Mouse (Mus musculus) midbrain, embryonic 11.5 days (tissue): Measurements from ENCODE around the gene Spsb2. TPM values are rescaled to one million over a fixed set of nuclear protein-coding genes. Genes with fewer than 3 reads are reported as not detected.
A peak's percentile ranks its signal among the peaks of the same experiment; 100 is the strongest.

Source experiments
- ATAC-seq: fragments of 200-750 bp; cut with Nextera tagmentation; 2 replicates; pipeline ENCODE4 v1.8.0; 2017; ENCODE audit warnings: moderate TSS enrichment, moderate library complexity; ENCODE audit not compliant: low FRiP score
- DNase-seq: peaks from one replicate; pipeline ENCODE4 v3.0.0; 2015; ENCODE audit warnings: low spot score; ENCODE audit errors: missing footprints
- H3K27ac ChIP-seq: fragments of 300-500 bp; sonication (generic); 2 replicates; pipeline ENCODE4 v1.5.1; 2014; ENCODE audit warnings: low read depth, low read length
- H3K27me3 ChIP-seq: fragments of 300-500 bp; sonication (generic); 2 replicates; pipeline ENCODE4 v1.6.1; 2014; ENCODE audit warnings: mild to moderate bottlenecking, low read length, moderate library complexity, mixed read lengths; ENCODE audit not compliant: control insufficient read depth, insufficient read depth
- H3K36me3 ChIP-seq: fragments of 300-500 bp; sonication (generic); 2 replicates; pipeline ENCODE4 v1.6.1; 2014; ENCODE audit warnings: mild to moderate bottlenecking, low read length, moderate library complexity, mixed read lengths; ENCODE audit not compliant: control insufficient read depth, insufficient read depth
- H3K4me1 ChIP-seq: fragments of 300-500 bp; sonication (generic); 2 replicates; pipeline ENCODE4 v1.6.1; 2014; ENCODE audit warnings: low read length; ENCODE audit not compliant: control insufficient read depth, insufficient read depth
- H3K4me2 ChIP-seq: fragments of 300-500 bp; sonication (generic); 2 replicates; pipeline ENCODE4 v1.6.1; 2014; ENCODE audit warnings: mild to moderate bottlenecking, moderate library complexity
- H3K4me3 ChIP-seq: fragments of 300-500 bp; sonication (generic); 2 replicates; pipeline ENCODE4 v1.5.1; 2014; ENCODE audit warnings: low read depth, low read length
- H3K9ac ChIP-seq: fragments of 300-500 bp; sonication (generic); 2 replicates; pipeline ENCODE4 v1.6.1; 2014; ENCODE audit warnings: low read length
- H3K9me3 ChIP-seq: fragments of 300-500 bp; sonication (generic); 2 replicates; pipeline ENCODE4 v1.6.1; 2016; ENCODE audit warnings: low read length; ENCODE audit not compliant: control insufficient read depth
- WGBS: fragments of 180-500 bp; shearing (Covaris S2); extraction: QIAGEN DNeasy Blood & Tissue Kit; methylation state at CpG from one replicate; pipeline ENCODE4 v1.1.7; 2014; 5-methylcytosine and 5-hydroxymethylcytosine counted together
- polyA plus RNA-seq: library from polyadenylated mRNA; unstranded; fragments of >200 nt; fragmentation: Nextera tagmentation; extraction: Ambion mirVana; gene quantifications from 2 replicates; pipeline ENCODE4 v1.2.1, GENCODE M21; 2014

The Spsb2 gene
- polyA plus RNA-seq, 1 experiment from 2014 or later: 4.8 TPM

DNA sequence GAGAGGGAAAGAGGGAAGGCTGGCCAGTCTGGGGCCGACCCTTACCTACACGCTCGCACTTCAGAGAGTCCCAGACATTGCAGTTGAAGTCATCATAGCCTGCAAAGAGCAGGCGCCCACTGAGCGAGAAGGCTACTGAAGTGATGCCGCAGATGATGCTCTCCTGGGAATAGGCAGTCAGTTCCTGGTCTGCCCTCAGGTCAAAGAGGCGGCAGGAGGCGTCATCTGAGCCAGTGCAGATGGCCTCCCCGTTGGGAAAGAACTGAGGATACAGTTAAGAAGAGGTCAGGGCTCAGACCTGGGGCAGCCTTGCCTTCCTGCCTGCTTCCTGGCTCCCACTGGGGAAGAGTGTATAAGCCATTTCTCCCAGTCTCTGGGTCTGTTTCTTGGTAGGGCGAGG, 27.1 kb downstream of the Spsb2 start:
- Histone ChIP-seq H3K27ac (no peak overlapping the region; the same call in 1 of the 2 replicates), H3K9ac (no peak overlapping the region), H3K9me3 (no peaks in the 10 kb centered on the region), H3K36me3 (peaks cover 12% of the 10 kb centered on the region), H3K27me3 (no peaks in the 10 kb centered on the region; the same call in 1 of the 2 replicates), H3K4me3 (no peak overlapping the region), H3K4me1 (peaks cover 22% of the 10 kb centered on the region), H3K4me2 (no peak overlapping the region)
- 62% methylated on average over 10 of the region's 10 CpGs for WGBS
- no peak for ATAC-seq
- peak; percentile 8 for DNase-seq

DNA sequence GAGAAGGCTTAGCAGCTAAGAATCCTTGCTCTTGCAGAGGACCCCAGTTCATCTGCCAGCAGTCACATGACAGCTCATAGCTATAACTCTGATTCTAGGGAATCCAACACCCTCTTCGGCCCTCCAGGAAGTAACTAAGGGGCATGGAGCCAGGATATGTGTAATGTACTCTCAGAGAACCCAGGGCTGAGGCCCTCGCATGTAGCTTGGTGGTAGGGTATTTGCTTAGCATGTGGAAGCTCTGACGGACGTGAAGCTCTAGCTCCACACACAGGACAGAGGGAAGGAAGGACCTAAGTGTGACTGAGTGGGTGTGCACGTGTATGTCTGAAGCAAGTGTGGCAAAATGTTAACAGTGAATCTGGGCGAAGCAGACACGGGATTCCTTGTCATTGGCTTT, 27.9 kb downstream of the Spsb2 start:
- H3K27me3 ChIP-seq: no peaks in the 10 kb centered on the region; the same call in 1 of the 2 replicates
- H3K4me1 ChIP-seq: peaks cover 18% of the 10 kb centered on the region
- H3K4me3 ChIP-seq: no peak overlapping the region
- no peak overlapping the region for H3K4me2 ChIP-seq
- H3K9ac ChIP-seq: no peak overlapping the region
- no peak for ATAC-seq
- H3K9me3 ChIP-seq: no peaks in the 10 kb centered on the region
- WGBS: 80% methylated on average over 7 of the region's 7 CpGs
- peaks cover 12% of the 10 kb centered on the region for H3K36me3 ChIP-seq
- no peak for DNase-seq
- no peak overlapping the region for H3K27ac ChIP-seq

DNA sequence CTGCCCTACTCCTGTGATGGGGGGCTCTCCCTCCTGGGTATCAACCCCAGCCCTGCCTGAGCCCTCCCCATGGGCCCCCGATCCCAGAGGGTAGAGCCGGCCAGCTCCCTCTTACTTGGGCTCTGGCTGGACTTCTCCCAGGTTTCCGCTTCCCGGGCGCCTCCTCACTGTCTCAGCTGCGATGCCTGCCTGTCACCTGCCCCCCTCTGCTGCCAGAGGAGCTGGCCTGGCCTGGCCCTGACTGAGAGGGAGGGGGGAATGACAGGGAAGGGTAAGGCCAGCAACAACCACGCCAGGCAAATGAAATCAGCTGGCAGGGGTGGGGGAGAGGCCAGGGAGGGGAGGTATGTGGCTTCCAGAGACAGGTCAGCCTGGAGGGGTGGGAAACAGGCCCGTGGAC, 31.3 kb downstream of the Spsb2 start:
- ATAC-seq: peak; percentile 37
- Histone ChIP-seq H3K4me3 (no peak overlapping the region), H3K4me2 (no peak overlapping the region; the same call in 1 of the 2 replicates), H3K4me1 (peaks cover 16% of the 10 kb centered on the region), H3K36me3 (no peaks in the 10 kb centered on the region), H3K9me3 (no peaks in the 10 kb centered on the region), H3K9ac (peak overlapping the region; percentile 39), H3K27ac (peak overlapping the region; percentile 54), H3K27me3 (no peaks in the 10 kb centered on the region; the same call in 1 of the 2 replicates)
- peak; percentile 88 for DNase-seq
- 9% methylated on average over 8 of the region's 8 CpGs for WGBS

DNA sequence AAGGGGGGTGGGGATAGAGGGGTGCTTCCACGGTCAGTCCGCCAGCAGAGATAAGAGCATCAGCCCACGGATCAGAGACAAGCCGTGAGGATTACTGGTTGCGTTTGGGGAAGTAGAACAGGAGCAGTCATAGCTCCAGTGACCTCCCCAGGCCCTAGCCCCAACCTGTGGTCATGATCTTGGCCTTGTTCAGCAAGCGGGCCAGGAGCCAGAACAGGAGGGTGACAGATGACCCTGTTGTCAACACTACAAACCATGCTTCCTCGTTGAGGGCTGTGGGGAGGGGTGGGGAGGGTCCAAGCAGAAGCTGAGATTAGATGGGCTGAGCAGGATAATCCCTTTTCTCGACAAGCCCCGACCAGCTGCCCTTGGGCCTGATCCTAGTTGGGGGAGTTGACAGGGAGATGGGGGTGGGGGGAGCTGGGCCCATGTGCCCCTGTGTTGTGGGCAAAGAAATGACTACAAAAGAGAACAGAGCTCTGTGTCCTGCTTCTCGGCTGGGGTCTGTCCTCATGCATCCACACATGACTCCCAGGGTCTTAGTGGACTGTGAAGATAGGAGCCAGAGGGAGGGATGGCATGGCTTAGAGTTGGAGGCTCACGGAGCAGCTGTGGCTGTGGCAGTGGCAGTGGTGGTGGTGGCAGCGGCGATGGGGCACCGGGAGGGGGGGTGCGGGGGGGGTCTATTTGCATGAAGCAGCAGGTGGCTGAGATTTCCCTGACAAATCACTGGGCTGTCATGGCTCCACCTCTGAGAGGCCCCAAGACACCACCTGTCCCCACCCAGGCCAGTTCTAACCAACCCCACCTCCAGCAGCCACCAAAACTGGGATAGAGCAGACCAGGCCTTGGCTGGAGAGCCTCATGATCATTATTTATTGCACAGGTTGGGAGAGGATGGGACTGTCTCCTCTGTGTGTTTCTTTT, 32.0 kb downstream of the Spsb2 start, which contains the start of gene Gnb3:
TSS of gene Gnb3 (minus strand) at position 35 of the 927 bp plus-strand sequence.
- no peak within 1 kb of the TSS for H3K4me3 ChIP-seq
- H3K9ac ChIP-seq: peak within 1 kb of the TSS; percentile 39
- H3K4me1 ChIP-seq: peaks cover 16% of the 10 kb centered on the region
- H3K27me3 ChIP-seq: no peaks in the 10 kb centered on the region; the same call in 1 of the 2 replicates
- H3K4me2 ChIP-seq: no peak within 1 kb of the TSS; the same call in 1 of the 2 replicates
- peak within 1 kb of the TSS; percentile 54 for H3K27ac ChIP-seq
- ATAC-seq (peak; percentile 75), DNase-seq (peak; percentile 89)
- H3K36me3 ChIP-seq: no peaks in the 10 kb centered on the region
- no peaks in the 10 kb centered on the region for H3K9me3 ChIP-seq
- WGBS: 16% methylated on average over 15 of the region's 15 CpGs

DNA sequence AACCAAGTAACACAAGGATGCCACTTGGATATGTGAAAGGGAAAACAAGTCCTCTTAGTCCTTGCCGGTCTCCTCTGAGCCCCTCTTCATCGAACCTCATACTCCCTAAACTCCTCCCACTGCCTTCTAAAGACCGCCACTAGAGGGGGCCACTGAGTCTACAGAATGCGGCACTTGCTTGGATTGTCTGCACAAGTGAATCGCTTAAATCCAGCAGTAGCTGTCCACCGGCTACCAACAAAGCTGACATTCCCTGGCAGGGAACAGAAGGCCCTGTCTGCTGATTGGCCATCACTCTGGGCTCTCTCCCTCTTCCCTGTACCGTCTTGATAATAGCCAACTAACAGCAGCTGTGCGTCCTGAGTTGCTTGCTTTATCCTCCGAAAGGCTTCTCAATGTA, 38.8 kb downstream of the Spsb2 start:
- Histone ChIP-seq H3K4me3 (no peak overlapping the region), H3K4me1 (no peaks in the 10 kb centered on the region), H3K4me2 (no peak overlapping the region), H3K9me3 (no peaks in the 10 kb centered on the region), H3K27ac (no peak overlapping the region), H3K27me3 (no peaks in the 10 kb centered on the region), H3K9ac (no peak overlapping the region), H3K36me3 (no peaks in the 10 kb centered on the region)
- ATAC-seq: peak; percentile 92
- DNase-seq: peak; percentile 100
- 10% methylated on average over 9 of the region's 9 CpGs for WGBS

DNA sequence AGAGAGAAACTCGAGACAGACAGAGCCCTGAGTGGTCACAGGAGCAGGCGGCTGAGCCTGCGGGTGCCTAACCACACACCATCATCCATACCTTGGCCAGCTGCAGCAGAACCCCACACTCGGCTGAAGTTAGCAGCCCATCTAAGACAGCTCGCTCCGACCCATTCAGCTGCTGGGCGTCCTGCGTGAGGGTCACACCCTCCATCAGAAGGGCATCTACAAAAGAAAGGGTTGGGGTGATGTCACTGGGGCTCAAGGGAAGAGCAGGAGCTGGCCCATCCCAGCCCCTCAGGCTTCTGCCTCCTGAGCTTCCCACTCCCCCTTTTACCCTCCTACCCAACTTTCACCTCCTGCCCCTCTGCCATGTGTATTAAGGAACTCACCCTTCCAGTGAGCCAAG, 42.1 kb downstream of the Spsb2 start:
- Histone ChIP-seq H3K4me1 (no peaks in the 10 kb centered on the region), H3K4me3 (no peak overlapping the region), H3K27me3 (no peaks in the 10 kb centered on the region), H3K27ac (no peak overlapping the region), H3K9ac (no peak overlapping the region), H3K9me3 (no peaks in the 10 kb centered on the region), H3K4me2 (no peak overlapping the region), H3K36me3 (no peaks in the 10 kb centered on the region)
- 60% methylated on average over 8 of the region's 8 CpGs for WGBS
- DNase-seq: peak; percentile 72
- ATAC-seq: no peak

DNA sequence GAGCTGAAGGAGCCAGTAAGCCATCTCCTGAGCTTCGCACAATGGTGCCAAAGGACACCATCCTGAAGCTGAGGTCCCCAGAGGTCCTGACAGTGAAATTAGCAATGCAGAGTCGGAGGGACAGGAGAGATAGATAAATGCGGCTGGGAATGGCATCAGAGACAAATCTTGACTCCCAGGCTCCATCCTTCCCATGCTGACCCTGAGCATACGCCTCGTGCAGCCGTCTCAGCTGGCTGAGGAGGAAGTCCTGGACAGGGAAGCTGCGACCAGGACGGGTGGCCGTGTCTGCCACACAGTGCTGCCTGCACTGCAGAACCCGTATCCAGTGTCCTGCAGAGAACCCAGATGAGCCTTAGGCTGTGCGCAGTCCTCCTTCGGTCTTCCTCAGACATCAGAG, 46.2 kb downstream of the Spsb2 start:
- Histone ChIP-seq H3K4me2 (no peak overlapping the region), H3K9me3 (no peaks in the 10 kb centered on the region), H3K27me3 (peaks cover 3% of the 10 kb centered on the region; the same call in 1 of the 2 replicates), H3K36me3 (no peaks in the 10 kb centered on the region), H3K9ac (no peak overlapping the region), H3K4me3 (no peak overlapping the region), H3K27ac (no peak overlapping the region; the same call in 1 of the 2 replicates), H3K4me1 (peaks cover 11% of the 10 kb centered on the region)
- no peak for ATAC-seq
- WGBS: 72% methylated on average over 12 of the region's 12 CpGs
- no peak for DNase-seq

DNA sequence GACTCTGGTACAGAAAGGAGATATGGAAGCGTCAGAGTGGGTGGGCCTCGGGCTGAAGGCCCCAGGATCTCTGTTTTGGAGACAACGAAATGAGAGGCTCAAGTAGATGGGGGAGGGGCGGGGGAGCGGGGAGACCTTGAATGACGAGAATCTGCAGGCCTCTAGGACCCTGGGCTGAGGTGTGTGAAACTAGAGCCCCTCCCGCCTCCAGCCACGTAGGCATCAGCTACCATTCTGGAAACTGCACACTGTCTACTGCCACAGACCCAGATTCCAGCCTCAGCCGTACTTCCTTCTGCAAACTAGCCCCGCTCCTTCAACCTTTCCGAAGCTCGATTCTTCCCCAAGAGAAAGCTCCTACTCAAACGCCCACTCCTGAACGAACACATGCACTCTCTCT, 47.9 kb downstream of the Spsb2 start:
- Histone ChIP-seq H3K9ac (peak overlapping the region; percentile 94), H3K4me1 (peaks cover 17% of the 10 kb centered on the region), H3K4me3 (peak overlapping the region; percentile 71), H3K4me2 (peak overlapping the region; percentile 67), H3K27me3 (peaks cover 3% of the 10 kb centered on the region; the same call in 1 of the 2 replicates), H3K27ac (0 out of 2 replicates have a peak overlapping the region, but pooled peaks have one; percentile 82), H3K36me3 (no peaks in the 10 kb centered on the region), H3K9me3 (no peaks in the 10 kb centered on the region)
- DNase-seq (peak; percentile 92), ATAC-seq (peak; percentile 23; the same call in 1 of the 2 replicates)
- 9% methylated on average over 14 of the region's 14 CpGs for WGBS
